Mouse (Mus musculus) B cell, adult 67 days (primary cell): ENCODE results near the gene Olfr113. TPM values are rescaled to one million over a fixed set of nuclear protein-coding genes. Genes with fewer than 3 reads are reported as not detected.

Experiments used
- total RNA-seq, 2 experiments: library from RNA; stranded (reverse); gene quantifications; 4 replicates each; pipeline ENCODE4 v1.2.4; 2023

The Olfr113 gene
- not detected for total RNA-seq

DNA sequence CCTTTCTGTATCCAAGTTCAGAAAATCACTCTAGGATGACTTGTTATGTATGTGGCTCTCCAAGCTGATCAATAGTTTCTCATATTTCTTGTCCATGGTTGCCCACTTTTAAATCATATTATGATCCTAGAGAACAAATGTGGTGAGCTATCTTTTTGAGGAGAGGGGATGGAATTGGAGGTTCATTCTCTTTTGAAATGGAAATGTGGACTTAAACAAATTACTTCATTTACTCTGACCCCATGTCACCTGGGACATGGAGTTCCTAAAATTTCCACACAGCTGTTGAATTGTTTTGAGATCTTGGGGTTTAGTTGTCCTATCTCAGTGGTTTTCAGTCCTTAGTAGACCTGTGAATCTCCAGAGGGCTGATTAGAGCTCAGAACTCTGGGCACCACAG is at the start of gene Olfr113:
Olfr113 (minus strand) TSS at position 101 of the 400 bp plus-strand sequence.

DNA sequence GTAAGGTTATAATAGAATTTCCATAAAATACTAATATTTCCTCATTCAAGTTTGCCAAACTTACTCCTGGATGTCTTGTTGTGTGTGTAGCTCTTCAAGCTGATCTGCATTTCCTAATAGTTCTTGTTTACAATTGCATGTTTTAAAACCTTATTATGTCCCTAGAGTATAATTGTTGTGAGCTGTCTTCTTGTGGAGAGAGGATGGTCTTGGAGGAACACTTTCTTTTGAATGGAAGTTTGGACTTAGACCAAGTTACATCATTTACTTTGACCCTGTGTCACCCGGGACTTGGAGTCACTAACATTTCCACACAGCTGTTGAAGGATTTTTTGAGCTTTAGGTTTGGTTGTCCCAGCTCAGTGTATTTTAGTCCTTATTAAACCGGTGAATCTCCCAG is 49.5 kb upstream of the Olfr113 start, which contains the start of the genes Olfr115 and Olfr116:
Olfr115 (minus strand) TSS at position 101 of the 400 bp plus-strand sequence.
Olfr116 (minus strand) TSS at position 191 of the 400 bp plus-strand sequence.

DNA sequence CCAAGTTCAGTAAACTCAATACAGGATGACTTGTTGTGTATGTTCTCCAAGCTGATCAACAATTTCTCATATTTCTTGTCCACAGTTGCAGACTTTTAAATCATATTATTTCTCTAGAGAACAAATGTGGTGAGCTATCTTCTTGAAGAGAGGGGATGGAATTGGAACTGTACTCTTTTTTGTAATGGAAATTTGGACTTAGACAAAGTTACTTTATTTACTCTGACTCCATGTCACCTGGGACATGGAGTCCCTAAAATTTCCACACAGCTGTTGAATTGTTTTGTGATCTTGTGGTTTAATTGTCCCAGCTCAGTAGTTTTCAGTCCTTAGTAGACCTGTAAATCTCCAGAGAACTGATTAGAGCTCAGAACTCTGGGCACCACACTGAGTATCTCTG is 15.2 kb upstream of the Olfr113 start, which contains the start of gene Olfr114:
Olfr114 (minus strand) TSS at position 101 of the 400 bp plus-strand sequence.

DNA sequence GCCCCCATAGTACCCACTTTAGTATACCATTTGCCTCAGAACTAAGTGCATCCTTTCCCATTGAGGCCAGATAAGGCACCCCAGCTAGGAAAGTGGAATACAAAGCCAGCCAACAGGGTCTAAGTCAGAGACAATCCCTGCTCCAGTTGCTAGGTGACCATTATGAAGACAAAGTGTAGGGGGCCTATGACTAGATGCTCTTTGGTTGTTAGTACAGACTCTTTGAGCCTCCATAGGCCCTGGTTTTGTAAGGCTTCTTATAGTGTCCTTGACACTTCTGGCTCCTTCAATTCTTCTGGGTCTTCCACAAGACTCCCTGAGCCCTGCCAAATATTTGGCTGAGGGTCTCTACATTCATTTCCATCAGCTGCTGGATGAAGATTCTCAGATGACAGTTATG is 8.1 kb downstream of the Olfr113 start, which contains the start of gene Olfr112:
Olfr112 (minus strand) TSS at position 101 of the 400 bp plus-strand sequence.

Other genes starting within 250 kb of the Olfr113 start
- gene Olfr103, start 238.0 kb downstream of the Olfr113 start, total RNA-seq, result not detected
- not detected for gene Olfr104-ps, start 218.1 kb downstream of the Olfr113 start, total RNA-seq
- gene Olfr105-ps, start 198.6 kb downstream of the Olfr113 start, total RNA-seq, result not detected
- not detected for gene Olfr106-ps, start 187.3 kb downstream of the Olfr113 start, total RNA-seq
- not detected for gene Olfr107, start 178.4 kb downstream of the Olfr113 start, total RNA-seq
- not detected for gene Olfr108, start 132.2 kb downstream of the Olfr113 start, total RNA-seq
- not detected for gene Olfr109, start 118.7 kb downstream of the Olfr113 start, total RNA-seq
- not detected for gene H2-M2, start 94.1 kb downstream of the Olfr113 start, total RNA-seq
- not detected for gene Olfr110, start 85.2 kb downstream of the Olfr113 start, total RNA-seq
- gene Olfr111, start 69.6 kb downstream of the Olfr113 start, total RNA-seq, result not detected
- not detected for gene Olfr112, start 8.2 kb downstream of the Olfr113 start, total RNA-seq
- not detected for gene Olfr114, start 15.1 kb upstream of the Olfr113 start, total RNA-seq
- gene Olfr115, start 49.4 kb upstream of the Olfr113 start, total RNA-seq, result not detected
- not detected for gene Olfr116, start 49.5 kb upstream of the Olfr113 start, total RNA-seq
- not detected for gene Olfr117, start 86.1 kb upstream of the Olfr113 start, total RNA-seq
- not detected for gene Olfr118, start 89.3 kb upstream of the Olfr113 start, total RNA-seq
- gene Olfr119, start 118.9 kb upstream of the Olfr113 start, total RNA-seq, result not detected
- gene Olfr120, start 144.1 kb upstream of the Olfr113 start, total RNA-seq, result not detected
- not detected for gene Olfr121, start 171.2 kb upstream of the Olfr113 start, total RNA-seq
- not detected for gene Olfr122, start 190.9 kb upstream of the Olfr113 start, total RNA-seq
- gene Olfr123, start 215.9 kb upstream of the Olfr113 start, total RNA-seq, result not detected
- not detected for gene Olfr124, start 222.2 kb upstream of the Olfr113 start, total RNA-seq